ENCODE assay signal across 33 mouse cellular contexts in the genomic region with DNA sequence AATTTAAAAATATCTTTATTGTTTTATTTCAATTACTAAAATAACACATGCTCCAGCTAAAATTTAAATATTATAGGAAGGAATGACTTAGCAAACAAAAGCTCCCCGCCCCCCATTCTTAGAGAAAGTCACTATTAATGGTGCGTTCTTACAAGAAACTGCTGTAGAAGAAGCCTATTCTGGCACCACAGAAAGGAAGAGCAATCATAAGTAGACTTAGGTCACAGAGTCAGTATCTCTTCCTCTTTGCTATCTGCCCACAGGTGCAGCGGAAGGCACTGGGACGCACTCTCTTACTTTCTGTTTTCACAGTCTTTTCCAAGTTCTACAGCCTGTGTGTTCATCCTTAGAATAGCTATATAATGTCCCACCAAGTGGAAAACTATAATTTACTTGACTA. TPM values are rescaled to one million over a fixed set of nuclear protein-coding genes. Genes with fewer than 3 reads are reported as not detected.
DNase-seq lines count a peak whose midpoint lies in the region; ATAC-seq lines count a peak whose summit lies in the region.
"Had no signal": no experiment of that assay in that cellular context is flagged by ENCODE, and none has a peak within 500 bp of the region (broad histone marks: within the 10 kb centered on the region; RNA-seq: fewer than 3 reads in every experiment).

No protein-coding gene starts in this region.

- H3K4me2 ChIP-seq in midbrain, embryonic 14.5 days (ENCODE audit: low read length), result no peak overlapping the region
- H3K4me2 ChIP-seq: forebrain, embryonic 13.5 days; heart, embryonic 12.5 days; hindbrain, embryonic 13.5 days; liver, embryonic 13.5 days; midbrain, embryonic 11.5 days; neural tube, embryonic 13.5 days had no signal

- no peaks in the 10 kb centered on the region for H3K27me3 ChIP-seq in midbrain, embryonic 14.5 days (ENCODE audit: control insufficient read depth, insufficient read depth, low read length)
- H3K27me3 ChIP-seq: forebrain, embryonic 13.5 days; heart, embryonic 12.5 days; hindbrain, embryonic 13.5 days; liver, embryonic 13.5 days; neural tube, embryonic 13.5 days; Patski had no signal

- peak; percentile 37 for DNase-seq in CD4-positive, CD25-positive, alpha-beta regulatory T cell, adult 2 months (ENCODE audit: low read depth, low spot score)
- peak; percentile 32 for DNase-seq in thymus, postnatal 0 days (ENCODE audit: low spot score)
- DNase-seq in thymus, postnatal 36 days, result no peak
- DNase-seq in midbrain, embryonic 14.5 days, result no peak
- DNase-seq in right cerebral cortex, adult 18-20 months, result no peak
- DNase-seq: adrenal gland, postnatal 10 days; cerebellum, adult 8-10 months; cerebellum, postnatal 25 days; gastrocnemius, postnatal 36 days; heart, adult 2 months; heart, postnatal 4 days; kidney, adult 9 months; kidney, postnatal 10 days; layer of hippocampus, postnatal 36 days; left cerebral cortex, postnatal 4 days; liver, embryonic 13.5 days; lung, adult 2 months; lung, postnatal 10 days; right cerebral cortex, postnatal 4 days had no signal

- no peak for ATAC-seq in CD4-positive, CD25-positive, alpha-beta regulatory T cell, adult 4 months
- ATAC-seq in granulocyte monocyte progenitor cell, adult 5-6 weeks (replicated peaks; ENCODE audit: poor library complexity, severe bottlenecking), result peak; percentile 51
- ATAC-seq in neutrophil, adult 5-6 weeks (ENCODE audit: extremely low read depth, insufficient number of reproducible peaks, low FRiP score, poor library complexity, severe bottlenecking), result peak; percentile 66; the same call in 1 of the 2 replicates
- no peak for ATAC-seq in midbrain, embryonic 14.5 days (ENCODE audit: low FRiP score, low TSS enrichment)
- ATAC-seq: forebrain, embryonic 13.5 days; intestine, embryonic 16.5 days; Patski had no signal

- H3K27ac ChIP-seq in midbrain, embryonic 14.5 days (replicated peaks; ENCODE audit: low read depth, low read length), result no peak overlapping the region
- H3K27ac ChIP-seq: forebrain, embryonic 13.5 days; heart, adult 2 months; hindbrain, embryonic 13.5 days; liver, embryonic 13.5 days; macrophage; neural tube, embryonic 13.5 days; stomach, postnatal 0 days had no signal

- WGBS in midbrain, embryonic 14.5 days, result 97% methylated on average over 4 of the region's 4 CpGs

- peaks cover 27% of the 10 kb centered on the region for H3K36me3 ChIP-seq in midbrain, embryonic 14.5 days (ENCODE audit: control insufficient read depth, insufficient read depth, low read length)
- H3K36me3 ChIP-seq: heart, embryonic 12.5 days; liver, embryonic 13.5 days had no signal

- no peaks in the 10 kb centered on the region for H3K4me1 ChIP-seq in midbrain, embryonic 14.5 days (ENCODE audit: control insufficient read depth, insufficient read depth, low read length)
- H3K4me1 ChIP-seq: forebrain, embryonic 13.5 days; hindbrain, embryonic 13.5 days; neural tube, embryonic 13.5 days had no signal

- no peak overlapping the region for H3K4me3 ChIP-seq in midbrain, embryonic 14.5 days (replicated peaks; ENCODE audit: low read depth, low read length)
- H3K4me3 ChIP-seq: forebrain, embryonic 13.5 days; heart, adult 2 months; heart, embryonic 12.5 days; hindbrain, embryonic 13.5 days; liver, embryonic 13.5 days; myocyte; neural tube, embryonic 13.5 days had no signal

- H3K9ac ChIP-seq in midbrain, embryonic 14.5 days (replicated peaks; ENCODE audit: low read length), result no peak overlapping the region
- H3K9ac ChIP-seq: forebrain, embryonic 13.5 days; heart, embryonic 12.5 days; hindbrain, embryonic 13.5 days; liver, embryonic 13.5 days; neural tube, embryonic 13.5 days had no signal

- no peaks in the 10 kb centered on the region for H3K9me3 ChIP-seq in midbrain, embryonic 14.5 days (ENCODE audit: control insufficient read depth, low read length)
- H3K9me3 ChIP-seq: forebrain, embryonic 13.5 days; G1E; heart, embryonic 12.5 days; liver, embryonic 13.5 days; neural tube, embryonic 13.5 days had no signal

RNA-seq across cellular contexts. Expression of a gene that starts 31.6 kb away (rescaled TPM):
- 10 to 100 TPM; 33.4 to 52.5 TPM for polyA plus RNA-seq in CD4-positive, CD25-positive, alpha-beta regulatory T cell, adult 4 months (2017; shearing (Covaris generic))
- polyA plus RNA-seq in thymus, postnatal 0 days (2015; fragmentation: Nextera tagmentation; extraction: Ambion mirVana), result 27.5 and 27.7 TPM in 2 replicates
- 104 and 113 TPM in 2 replicates for total RNA-seq in granulocyte monocyte progenitor cell, adult 5-6 weeks (2014; fragmentation: Nextera tagmentation)
- 83.8 and 100 TPM in 2 replicates for total RNA-seq in granulocyte monocyte progenitor cell, adult 5-6 weeks (2017)
- 59.5 and 85.9 TPM in 2 replicates for total RNA-seq in neutrophil, adult 5-6 weeks (2017)
- 54.4 and 62.1 TPM in 2 replicates for polyA plus RNA-seq in midbrain, embryonic 14.5 days (2014; fragmentation: Nextera tagmentation; extraction: Ambion mirVana)

RNA-seq across cellular contexts. Expression of a gene that starts 53.1 kb away (rescaled TPM):
- under 1 TPM in 1 of 2 experiments, not detected in 1; 0.12 TPM for polyA plus RNA-seq in CD4-positive, CD25-positive, alpha-beta regulatory T cell, adult 4 months (2017; shearing (Covaris generic))
- polyA plus RNA-seq in thymus, postnatal 0 days (2015; fragmentation: Nextera tagmentation; extraction: Ambion mirVana), result 0.33 and 0.46 TPM in 2 replicates
- 0.41 TPM in 1 of 2 replicates, not detected in the other for total RNA-seq in granulocyte monocyte progenitor cell, adult 5-6 weeks (2014; fragmentation: Nextera tagmentation)
- total RNA-seq in granulocyte monocyte progenitor cell, adult 5-6 weeks (2017), result 0.09 and 0.21 TPM in 2 replicates
- 0.58 TPM in 1 of 2 replicates, not detected in the other for total RNA-seq in neutrophil, adult 5-6 weeks (2017)
- polyA plus RNA-seq in midbrain, embryonic 14.5 days (2014; fragmentation: Nextera tagmentation; extraction: Ambion mirVana), result 1.9 and 3.1 TPM in 2 replicates

Comparison
In these comparisons a context has a peak if more than half of its experiments do, and no peak if none do; other contexts are left out.
1. DNase-seq: peak in CD4-positive, CD25-positive, alpha-beta regulatory T cell, adult 2 months (single experiment) and thymus, postnatal 0 days (single experiment); none in thymus, postnatal 36 days (0 of 2), midbrain, embryonic 14.5 days (single experiment) and right cerebral cortex, adult 18-20 months (single experiment).
2. ATAC-seq: peak in granulocyte monocyte progenitor cell, adult 5-6 weeks (single experiment) and neutrophil, adult 5-6 weeks (single experiment); none in CD4-positive, CD25-positive, alpha-beta regulatory T cell, adult 4 months (single experiment) and midbrain, embryonic 14.5 days (single experiment).